Mouse (Mus musculus) E14TG2a.4 (cell line): ENCODE measurements around the gene Eps8l1.

ENCODE experiments used
- CTCF ChIP-seq: conservative IDR thresholded peaks from 2 replicates; pipeline ENCODE4 v1.5.1; 2014; ENCODE audit warnings: low read length
- POU5F1 ChIP-seq: IDR thresholded peaks from 2 replicates; pipeline ENCODE4 v1.6.1; 2014; ENCODE audit warnings: low read length, borderline replicate concordance

DNA sequence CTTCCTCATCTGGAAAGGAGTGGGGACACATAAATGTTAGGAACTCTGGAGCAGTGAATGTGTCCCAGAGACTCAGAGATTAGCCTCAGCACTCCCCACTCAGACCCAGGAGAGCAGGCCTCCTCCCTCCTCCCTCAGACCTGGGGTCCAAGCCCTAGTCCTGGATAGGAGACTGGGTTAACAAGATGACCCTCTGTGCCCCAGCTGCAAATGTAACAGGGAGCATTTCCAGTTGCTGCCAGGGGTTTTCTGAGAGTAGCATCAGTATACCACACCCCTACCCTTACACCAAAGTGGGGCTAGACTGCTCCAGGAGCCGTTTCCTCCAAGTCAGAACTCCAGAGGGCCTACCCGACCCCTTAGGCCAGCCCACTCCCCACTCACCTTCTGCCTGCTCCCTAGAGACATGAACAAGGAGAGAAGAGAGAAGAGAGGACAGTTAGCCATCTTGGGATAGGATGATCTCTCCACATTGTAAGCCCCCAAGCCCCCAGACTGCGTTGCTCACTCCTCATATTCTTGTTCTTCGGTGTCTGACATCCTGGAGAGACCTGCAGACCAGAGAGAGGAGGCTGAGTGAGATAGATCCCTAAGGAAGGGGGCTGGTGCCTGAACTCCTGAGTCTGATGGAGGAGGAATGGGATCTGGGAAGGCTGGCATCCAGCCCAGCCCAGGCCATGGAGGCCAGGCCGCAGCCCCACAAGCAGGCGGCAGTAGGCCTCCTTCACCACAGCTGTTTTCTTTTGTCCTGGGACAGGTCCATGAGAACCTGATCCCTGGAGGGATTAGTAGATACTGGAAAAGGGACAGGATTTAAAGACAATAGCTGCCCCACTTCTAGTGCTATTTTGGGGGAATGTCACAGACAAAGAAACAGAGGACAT is 53.6 kb downstream of the Eps8l1 start:
- no peak for TF ChIP-seq CTCF
- TF ChIP-seq POU5F1: no peak
